Mouse (Mus musculus) forebrain, embryonic 13.5 days (tissue): ENCODE measurements around the gene Gpr160. TPM values are rescaled to one million over a fixed set of nuclear protein-coding genes. Genes with fewer than 3 reads are reported as not detected.

Experiments used
- ATAC-seq: fragments of 200-750 bp; cut with Nextera tagmentation; 2 replicates; pipeline ENCODE4 v1.8.0; 2017
- H3K27ac ChIP-seq: fragments of 300-500 bp; sonication (generic); 2 replicates; pipeline ENCODE4 v1.5.1; 2015; ENCODE audit warnings: inconsistent platforms, mild to moderate bottlenecking, moderate library complexity
- H3K27me3 ChIP-seq: fragments of 300-500 bp; sonication (generic); 2 replicates; pipeline ENCODE4 v1.6.1; 2015; ENCODE audit warnings: mild to moderate bottlenecking, inconsistent platforms
- H3K36me3 ChIP-seq: fragments of 300-500 bp; sonication (generic); 2 replicates; pipeline ENCODE4 v1.6.1; 2015; ENCODE audit warnings: mild to moderate bottlenecking, inconsistent platforms; ENCODE audit not compliant: poor library complexity, severe bottlenecking
- H3K4me1 ChIP-seq: fragments of 300-500 bp; sonication (generic); 2 replicates; pipeline ENCODE4 v1.6.1; 2015; ENCODE audit warnings: inconsistent platforms
- H3K4me2 ChIP-seq: fragments of 300-500 bp; sonication (generic); 2 replicates; pipeline ENCODE4 v1.6.1; 2015; ENCODE audit warnings: inconsistent platforms, mild to moderate bottlenecking, moderate library complexity
- H3K4me3 ChIP-seq: fragments of 300-500 bp; sonication (generic); 2 replicates; pipeline ENCODE4 v1.5.1; 2015; ENCODE audit warnings: mild to moderate bottlenecking, inconsistent platforms
- H3K9ac ChIP-seq: fragments of 300-500 bp; sonication (generic); 2 replicates; pipeline ENCODE4 v1.6.1; 2015; ENCODE audit warnings: mild to moderate bottlenecking, inconsistent platforms
- H3K9me3 ChIP-seq: fragments of 300-500 bp; sonication (generic); replicated peaks from 2 replicates; pipeline ENCODE4 v1.6.1; 2016; ENCODE audit warnings: inconsistent platforms
- WGBS: fragments of 180-500 bp; shearing (Covaris S2); methylation state at CpG from one replicate; pipeline ENCODE4 v1.1.7; 2015; 5-methylcytosine and 5-hydroxymethylcytosine counted together
- polyA plus RNA-seq: library from polyadenylated mRNA; unstranded; fragments of >200 nt; fragmentation: Nextera tagmentation; extraction: Ambion mirVana; gene quantifications from 2 replicates; pipeline ENCODE4 v1.2.1, GENCODE M21; 2015

Gpr160 gene
- polyA plus RNA-seq, 1 experiment from 2014 or later: 0.76 TPM

DNA sequence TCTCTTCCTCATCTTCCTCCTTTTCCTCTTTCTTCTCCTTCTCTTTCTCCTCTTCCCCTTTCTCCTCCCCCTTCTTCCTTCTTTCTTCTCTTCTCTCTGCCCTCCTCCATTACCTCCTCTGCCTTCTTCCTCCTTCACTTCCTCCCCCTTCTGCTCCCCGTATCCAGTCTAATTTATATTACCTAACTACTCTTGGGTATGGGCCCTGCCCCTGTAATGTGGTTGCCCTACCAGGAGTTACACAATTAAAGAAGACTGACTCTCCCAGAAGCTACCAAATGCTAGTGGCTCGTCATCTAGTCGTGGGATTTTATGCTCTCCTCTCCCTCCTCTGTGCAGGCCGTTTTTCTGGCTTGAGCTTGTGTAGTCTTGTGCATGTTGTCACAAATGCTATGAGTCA is 5.0 kb downstream of the Gpr160 start:
- H3K4me2 ChIP-seq: no peak overlapping the region
- peaks cover 7% of the 10 kb centered on the region for H3K4me1 ChIP-seq
- no peak overlapping the region for H3K9ac ChIP-seq
- no peak overlapping the region for H3K27ac ChIP-seq
- H3K9me3 ChIP-seq: no peaks in the 10 kb centered on the region
- H3K36me3 ChIP-seq: no peaks in the 10 kb centered on the region
- 83% methylated on average over 4 of the region's 4 CpGs for WGBS
- H3K27me3 ChIP-seq: peaks cover 18% of the 10 kb centered on the region
- H3K4me3 ChIP-seq: no peak overlapping the region
- ATAC-seq: no peak

DNA sequence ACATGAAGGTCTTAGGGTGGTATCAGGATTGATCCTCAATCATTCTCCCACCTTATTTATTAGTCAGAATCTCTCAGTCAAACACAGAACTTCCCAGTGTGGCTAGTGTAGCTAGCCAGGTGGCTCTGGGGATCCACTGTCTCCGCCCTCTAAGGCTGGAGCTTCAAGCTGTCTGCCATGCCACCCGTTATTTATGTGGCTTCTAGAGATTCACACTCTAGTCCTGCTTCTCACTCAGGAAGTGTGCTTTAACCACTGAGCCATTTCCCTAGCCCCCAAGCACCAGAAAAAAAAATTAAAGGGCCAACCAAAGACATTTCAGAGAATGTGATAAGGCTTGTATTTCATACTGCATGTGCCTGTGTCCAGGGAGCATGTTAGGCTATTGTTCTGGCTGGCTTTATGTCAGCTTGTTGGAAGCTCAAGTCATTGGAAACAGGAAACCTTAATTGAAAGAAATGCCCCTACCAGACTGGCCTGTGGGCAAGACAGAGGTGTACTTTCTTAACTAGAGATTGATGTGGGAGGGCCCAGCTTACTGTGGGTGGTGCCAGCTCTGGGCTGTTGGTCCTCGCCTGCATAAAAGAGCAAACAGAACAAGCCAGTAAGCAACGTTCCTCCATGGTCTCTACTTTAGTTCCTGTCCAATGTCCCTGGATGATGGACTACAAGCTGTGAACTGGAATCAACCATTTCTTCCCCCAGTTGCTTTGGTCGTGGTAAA is 8.1 kb downstream of the Gpr160 start:
- Histone ChIP-seq H3K9ac (no peak overlapping the region), H3K4me2 (no peak overlapping the region), H3K36me3 (no peaks in the 10 kb centered on the region), H3K27ac (no peak overlapping the region), H3K27me3 (no peaks in the 10 kb centered on the region), H3K4me3 (no peak overlapping the region), H3K9me3 (no peaks in the 10 kb centered on the region), H3K4me1 (no peaks in the 10 kb centered on the region)
- WGBS: 82% methylated on average over 5 of the region's 5 CpGs
- ATAC-seq: no peak

DNA sequence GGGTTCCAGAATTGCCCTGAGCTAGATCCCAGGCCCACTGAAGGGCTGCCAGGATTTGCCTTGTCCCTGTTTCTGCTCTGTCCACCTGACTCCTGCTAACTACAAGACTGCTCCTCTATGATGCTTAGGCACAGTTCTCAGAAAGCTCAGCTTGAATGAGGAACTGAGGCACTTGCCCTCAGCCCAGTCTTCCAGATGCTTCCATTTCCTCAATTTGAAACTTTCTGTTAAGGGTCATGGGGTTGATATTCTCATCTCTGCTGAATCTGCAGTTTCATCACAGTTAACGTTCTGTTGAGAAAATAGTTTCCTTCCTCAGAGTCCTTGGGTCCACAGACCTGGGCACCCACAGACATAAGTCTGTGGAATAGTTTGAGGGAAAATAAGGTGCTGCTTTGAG is 8.9 kb downstream of the Gpr160 start:
- no peak for ATAC-seq
- Histone ChIP-seq H3K4me2 (no peak overlapping the region), H3K4me1 (no peaks in the 10 kb centered on the region), H3K27ac (no peak overlapping the region), H3K27me3 (no peaks in the 10 kb centered on the region), H3K36me3 (no peaks in the 10 kb centered on the region), H3K4me3 (no peak overlapping the region), H3K9me3 (no peaks in the 10 kb centered on the region), H3K9ac (no peak overlapping the region)
- WGBS: 87% methylated on average over 1 of the region's 1 CpGs

GRCm38 (mm10) chr3:30868176-30868575 is 12.4 kb downstream of the Gpr160 start:
- Histone ChIP-seq H3K27ac (no peak overlapping the region), H3K9me3 (no peaks in the 10 kb centered on the region), H3K36me3 (no peaks in the 10 kb centered on the region), H3K9ac (no peak overlapping the region), H3K4me2 (no peak overlapping the region), H3K27me3 (no peaks in the 10 kb centered on the region), H3K4me3 (no peak overlapping the region), H3K4me1 (no peaks in the 10 kb centered on the region)
- no peak for ATAC-seq
- 87% methylated on average over 5 of the region's 5 CpGs for WGBS

DNA sequence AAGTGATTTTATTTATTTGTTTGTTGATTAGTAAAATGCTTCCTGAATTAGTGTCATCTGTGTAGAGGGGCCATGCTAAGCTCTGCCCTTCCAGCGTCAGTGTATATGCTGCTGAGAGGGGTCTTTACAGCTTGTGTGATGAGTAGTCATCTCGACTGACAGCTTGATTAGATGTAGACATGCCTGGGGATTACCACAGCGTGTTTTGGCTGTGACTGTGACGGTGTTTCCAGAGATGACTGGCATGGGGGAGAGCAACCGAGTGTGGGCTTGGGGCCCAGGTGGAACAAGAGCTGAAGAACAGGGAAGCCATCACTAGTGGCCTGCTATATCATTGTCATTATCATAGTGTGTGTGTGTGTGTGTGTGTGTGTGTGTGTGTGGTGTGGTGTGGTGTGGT is 12.9 kb downstream of the Gpr160 start:
- H3K4me2 ChIP-seq: no peak overlapping the region
- H3K4me1 ChIP-seq: no peaks in the 10 kb centered on the region
- H3K27me3 ChIP-seq: no peaks in the 10 kb centered on the region
- no peak overlapping the region for H3K4me3 ChIP-seq
- H3K9me3 ChIP-seq: no peaks in the 10 kb centered on the region
- no peaks in the 10 kb centered on the region for H3K36me3 ChIP-seq
- no peak overlapping the region for H3K27ac ChIP-seq
- no peak for ATAC-seq
- no peak overlapping the region for H3K9ac ChIP-seq
- 70% methylated on average over 5 of the region's 5 CpGs for WGBS

GRCm38 (mm10) chr3:30869995-30870394 is 14.2 kb downstream of the Gpr160 start:
- H3K4me3 ChIP-seq: no peak overlapping the region
- no peak overlapping the region for H3K4me2 ChIP-seq
- 85% methylated on average over 1 of the region's 1 CpGs for WGBS
- no peaks in the 10 kb centered on the region for H3K36me3 ChIP-seq
- ATAC-seq: no peak
- H3K27ac ChIP-seq: no peak overlapping the region
- H3K27me3 ChIP-seq: no peaks in the 10 kb centered on the region
- H3K9me3 ChIP-seq: no peaks in the 10 kb centered on the region
- no peak overlapping the region for H3K9ac ChIP-seq
- H3K4me1 ChIP-seq: no peaks in the 10 kb centered on the region

DNA sequence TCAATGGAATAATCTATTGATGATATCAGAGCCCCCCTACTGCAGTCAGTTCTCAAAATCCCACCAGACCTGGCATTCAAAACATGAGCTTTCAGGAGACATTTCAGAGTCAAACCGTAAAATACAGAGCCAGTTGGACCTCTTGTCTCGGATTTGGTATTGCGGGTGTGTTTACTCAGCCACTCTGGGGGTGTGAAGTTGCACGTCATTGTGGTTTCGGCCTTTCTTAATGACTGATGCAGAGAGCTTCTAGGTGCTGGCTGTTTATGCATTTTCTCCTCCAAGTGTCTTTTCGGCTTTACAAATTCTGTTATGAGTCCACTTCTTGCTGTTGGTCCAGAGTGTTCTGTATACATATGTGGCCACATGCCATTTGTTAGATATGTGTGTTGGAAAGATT is 21.0 kb downstream of the Gpr160 start:
- H3K4me3 ChIP-seq: no peak overlapping the region
- H3K9me3 ChIP-seq: no peaks in the 10 kb centered on the region
- H3K27me3 ChIP-seq: no peaks in the 10 kb centered on the region
- no peak overlapping the region for H3K4me2 ChIP-seq
- no peak overlapping the region for H3K27ac ChIP-seq
- H3K36me3 ChIP-seq: no peaks in the 10 kb centered on the region
- ATAC-seq: no peak
- no peak overlapping the region for H3K9ac ChIP-seq
- H3K4me1 ChIP-seq: no peaks in the 10 kb centered on the region
- WGBS: 91% methylated on average over 6 of the region's 6 CpGs

DNA sequence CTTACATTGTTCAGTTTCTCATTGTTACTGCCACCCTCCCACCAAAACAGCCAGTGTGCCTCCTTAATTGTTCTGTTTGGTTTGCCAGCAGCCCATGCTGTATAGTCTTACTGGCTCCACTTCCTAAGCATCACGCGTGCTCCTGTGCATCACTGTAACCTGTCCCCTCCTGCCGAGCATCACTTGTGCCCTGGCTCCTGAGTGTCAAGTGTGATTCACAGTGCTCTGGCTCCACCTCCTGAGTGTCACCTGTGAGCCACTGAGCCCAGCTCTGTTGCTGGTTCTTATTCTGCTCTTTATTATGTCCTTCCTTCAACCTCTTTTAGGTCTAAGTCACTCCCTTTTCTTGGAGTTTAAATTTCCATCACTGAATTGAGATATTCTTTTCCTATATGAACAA is 31.7 kb downstream of the Gpr160 start:
- H3K4me2 ChIP-seq: no peak overlapping the region
- no peak overlapping the region for H3K27ac ChIP-seq
- no peak overlapping the region for H3K4me3 ChIP-seq
- no peaks in the 10 kb centered on the region for H3K36me3 ChIP-seq
- peaks cover 9% of the 10 kb centered on the region for H3K4me1 ChIP-seq
- H3K9me3 ChIP-seq: no peaks in the 10 kb centered on the region
- 87% methylated on average over 3 of the region's 3 CpGs for WGBS
- no peaks in the 10 kb centered on the region for H3K27me3 ChIP-seq
- ATAC-seq: no peak
- no peak overlapping the region for H3K9ac ChIP-seq

DNA sequence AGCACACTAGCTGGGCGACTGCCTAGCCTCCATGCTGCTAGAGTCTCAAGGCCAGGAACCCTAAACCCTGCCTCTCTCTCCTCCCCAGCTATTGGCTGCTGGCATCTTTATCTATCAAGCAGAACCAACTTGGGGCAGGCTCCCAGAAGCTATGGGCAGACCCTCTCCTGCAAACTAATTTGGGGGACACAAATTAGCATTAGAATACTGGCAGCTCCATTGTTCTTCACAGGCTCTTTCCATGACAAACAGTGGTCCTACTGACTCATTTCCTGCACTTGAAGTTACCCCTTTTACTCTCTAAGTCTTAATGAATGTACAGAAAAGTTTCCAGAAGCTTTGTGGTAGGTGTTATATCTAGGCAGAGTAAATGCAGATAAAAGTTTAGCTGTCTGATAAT is 33.3 kb downstream of the Gpr160 start:
- 5% methylated on average over 1 of the region's 1 CpGs for WGBS
- Histone ChIP-seq H3K9ac (no peak overlapping the region), H3K9me3 (no peaks in the 10 kb centered on the region), H3K4me3 (no peak overlapping the region), H3K36me3 (no peaks in the 10 kb centered on the region), H3K27ac (no peak overlapping the region; the same call in 1 of the 2 replicates), H3K4me2 (no peak overlapping the region), H3K4me1 (peaks cover 9% of the 10 kb centered on the region), H3K27me3 (no peaks in the 10 kb centered on the region)
- ATAC-seq: no peak

- ATAC-seq: no peak
- Histone ChIP-seq H3K36me3 (peaks cover 32% of the 10 kb centered on the region), H3K27ac (no peak overlapping the region), H3K4me3 (no peak overlapping the region), H3K27me3 (no peaks in the 10 kb centered on the region), H3K9me3 (no peaks in the 10 kb centered on the region), H3K9ac (no peak overlapping the region), H3K4me1 (no peaks in the 10 kb centered on the region), H3K4me2 (no peak overlapping the region)
- WGBS: 80% methylated on average over 5 of the region's 5 CpGs
These were observed 41.0 kb downstream of the Gpr160 start for GRCm38 (mm10) chr3:30896721-30897120.

GRCm38 (mm10) chr3:30899407-30899806 is 43.7 kb downstream of the Gpr160 start:
- ATAC-seq: no peak
- H3K27ac ChIP-seq: no peak overlapping the region
- H3K36me3 ChIP-seq: peaks cover 43% of the 10 kb centered on the region
- no peak overlapping the region for H3K4me2 ChIP-seq
- 96% methylated on average over 8 of the region's 8 CpGs for WGBS
- H3K4me1 ChIP-seq: no peaks in the 10 kb centered on the region
- H3K4me3 ChIP-seq: no peak overlapping the region
- no peaks in the 10 kb centered on the region for H3K27me3 ChIP-seq
- no peak overlapping the region for H3K9ac ChIP-seq
- no peaks in the 10 kb centered on the region for H3K9me3 ChIP-seq

GRCm38 (mm10) chr3:30904658-30905057 is 48.9 kb downstream of the Gpr160 start:
- no peak for ATAC-seq
- Histone ChIP-seq H3K4me1 (no peaks in the 10 kb centered on the region), H3K4me2 (no peak overlapping the region), H3K9ac (no peak overlapping the region), H3K27me3 (no peaks in the 10 kb centered on the region), H3K27ac (no peak overlapping the region), H3K4me3 (no peak overlapping the region), H3K9me3 (no peaks in the 10 kb centered on the region), H3K36me3 (peaks cover 63% of the 10 kb centered on the region)
- 86% methylated on average over 1 of the region's 1 CpGs for WGBS

DNA sequence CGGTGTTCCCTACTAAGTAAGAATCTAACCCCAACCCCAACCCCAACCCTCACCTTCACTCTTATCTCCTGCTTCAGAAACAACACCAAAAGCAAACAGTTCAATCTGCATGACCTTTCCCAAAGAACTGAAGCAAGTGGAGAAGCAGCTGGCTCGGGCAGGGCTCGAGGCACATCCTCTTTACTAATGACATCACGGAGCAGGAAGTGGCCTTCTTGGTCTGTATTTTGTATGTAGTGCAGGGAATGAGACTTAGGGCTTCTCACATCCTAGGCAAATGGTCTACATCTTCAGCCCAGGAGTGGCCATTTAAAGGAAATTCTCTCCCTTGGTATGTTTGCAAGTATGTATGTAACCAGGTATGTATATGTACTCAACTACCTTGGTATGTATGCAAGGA is 61.4 kb downstream of the Gpr160 start:
- Histone ChIP-seq H3K9me3 (no peaks in the 10 kb centered on the region), H3K4me1 (no peaks in the 10 kb centered on the region), H3K36me3 (peaks cover 55% of the 10 kb centered on the region), H3K4me3 (no peak overlapping the region), H3K9ac (no peak overlapping the region), H3K4me2 (no peak overlapping the region), H3K27me3 (no peaks in the 10 kb centered on the region), H3K27ac (no peak overlapping the region)
- ATAC-seq: no peak
- 77% methylated on average over 4 of the region's 4 CpGs for whole genome bisulfite sequencing
